Mouse (Mus musculus) embryonic facial prominence, embryonic 12.5 days (tissue): ENCODE data around the gene Ctbp2. TPM values are rescaled to one million over a fixed set of nuclear protein-coding genes. Genes with fewer than 3 reads are reported as not detected.

Experiments
- ATAC-seq: fragments of 200-750 bp; cut with Nextera tagmentation; 2 replicates; pipeline ENCODE4 v1.8.0; 2017; ENCODE audit not compliant: insufficient number of reproducible peaks, insufficient read depth, low FRiP score, low TSS enrichment
- H3K27ac ChIP-seq: fragments of 300-500 bp; sonication (generic); 2 replicates; pipeline ENCODE4 v1.5.1; 2016; ENCODE audit warnings: mild to moderate bottlenecking
- H3K27me3 ChIP-seq: fragments of 300-500 bp; sonication (generic); 2 replicates; pipeline ENCODE4 v1.6.1; 2016; ENCODE audit warnings: mild to moderate bottlenecking, moderate library complexity
- H3K36me3 ChIP-seq: fragments of 300-500 bp; sonication (generic); 2 replicates; pipeline ENCODE4 v1.6.1; 2016; ENCODE audit warnings: mild to moderate bottlenecking
- H3K4me1 ChIP-seq: fragments of 300-500 bp; sonication (generic); 2 replicates; pipeline ENCODE4 v1.6.1; 2016
- H3K4me2 ChIP-seq: fragments of 300-500 bp; sonication (generic); replicated peaks from 2 replicates; pipeline ENCODE4 v1.6.1; 2016; ENCODE audit warnings: mild to moderate bottlenecking, moderate library complexity
- H3K4me3 ChIP-seq: fragments of 300-500 bp; sonication (generic); 2 replicates; pipeline ENCODE4 v1.5.1; 2016; ENCODE audit warnings: mild to moderate bottlenecking
- H3K9ac ChIP-seq: fragments of 300-500 bp; sonication (generic); 2 replicates; pipeline ENCODE4 v1.6.1; 2016; ENCODE audit warnings: mild to moderate bottlenecking, moderate library complexity
- H3K9me3 ChIP-seq: fragments of 300-500 bp; sonication (generic); 2 replicates; pipeline ENCODE4 v1.6.1; 2016; ENCODE audit warnings: mild to moderate bottlenecking, moderate library complexity
- WGBS: fragments of 180-500 bp; shearing (Covaris S2); methylation state at CpG from one replicate; pipeline ENCODE4 v1.1.7; 2016; 5-methylcytosine and 5-hydroxymethylcytosine counted together
- polyA plus RNA-seq: library from polyadenylated mRNA; unstranded; fragments of >200 nt; fragmentation: Nextera tagmentation; extraction: Ambion mirVana; gene quantifications from 2 replicates; pipeline ENCODE4 v1.2.1, GENCODE M21; 2016

The Ctbp2 gene
- polyA plus RNA-seq: 101 and 114 TPM in 2 replicates

DNA sequence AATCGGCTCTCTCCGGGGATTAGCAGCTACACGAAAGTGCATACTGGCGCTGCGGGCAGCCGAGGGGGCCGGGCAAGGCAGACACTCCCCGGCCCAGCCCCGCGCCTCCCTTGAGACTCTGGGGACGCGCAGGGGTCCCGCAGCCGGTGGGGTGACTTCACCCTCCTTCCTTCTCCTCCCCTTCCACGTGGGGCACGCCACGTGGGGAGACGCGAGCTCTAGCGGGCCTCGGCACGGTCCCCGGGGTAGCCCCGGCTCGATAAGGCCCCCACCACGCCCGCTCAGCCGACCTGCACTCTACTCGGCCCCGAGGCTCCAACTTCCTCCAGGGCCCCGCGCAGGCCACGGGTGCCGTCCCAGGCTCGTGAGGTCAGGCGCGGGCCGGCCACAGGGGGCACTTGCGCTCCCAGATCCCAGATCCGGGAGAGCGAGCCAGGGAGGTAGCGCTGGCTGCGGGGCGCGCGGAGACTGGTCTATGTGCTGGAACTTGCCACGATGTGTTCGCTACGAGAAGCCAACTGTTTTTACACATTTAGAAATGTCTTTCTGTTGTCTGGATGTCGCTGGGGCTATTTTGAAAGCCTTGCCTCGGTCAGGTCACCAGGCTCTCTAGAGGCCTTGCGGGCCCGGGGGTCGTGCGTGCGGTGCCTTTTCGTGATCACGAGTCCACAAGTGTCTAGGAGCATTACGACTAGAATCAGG lies at the start of gene Ctbp2:
Ctbp2 (minus strand) TSS at position 356 of the 702 bp plus-strand sequence.
- under 1% methylated on average over 59 of the region's 59 CpGs for WGBS
- peak; percentile 83 for ATAC-seq

DNA sequence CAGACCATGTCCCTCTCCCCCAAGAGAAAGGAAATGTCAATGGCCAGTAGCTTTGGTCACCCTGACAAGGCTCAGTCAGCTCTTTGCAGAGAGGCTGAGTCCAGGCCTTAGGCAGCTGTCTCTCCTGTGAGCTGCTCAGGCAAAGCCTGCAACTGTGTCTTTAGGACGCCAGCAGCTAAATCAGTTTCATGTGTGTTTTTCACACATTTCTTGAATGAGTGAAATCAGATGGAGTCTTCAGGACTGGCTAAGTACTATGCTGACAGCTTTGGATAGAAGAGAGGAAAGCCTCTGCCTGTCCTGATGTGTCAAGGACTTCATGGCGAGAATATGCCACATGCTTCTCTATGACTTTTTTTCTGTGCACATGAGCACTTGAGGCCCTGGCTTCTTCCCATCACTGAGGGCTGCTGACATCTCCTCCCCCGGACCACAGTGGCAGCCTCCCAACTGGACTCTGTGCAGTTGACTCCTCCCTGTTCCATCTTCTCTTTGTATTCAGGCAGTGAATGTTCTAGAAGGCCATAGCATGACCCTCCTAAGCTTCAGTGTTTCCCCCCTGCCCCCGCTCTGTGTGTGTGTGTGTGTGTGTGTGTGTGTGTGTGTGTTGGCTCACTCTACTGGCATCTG lies 47.4 kb upstream of the Ctbp2 start:
- Histone ChIP-seq H3K4me1 (peaks cover 3% of the 10 kb centered on the region; the same call in 1 of the 2 replicates), H3K4me3 (no peak overlapping the region), H3K4me2 (no peak overlapping the region), H3K27me3 (no peaks in the 10 kb centered on the region), H3K9ac (no peak overlapping the region), H3K27ac (no peak overlapping the region), H3K9me3 (no peaks in the 10 kb centered on the region), H3K36me3 (no peaks in the 10 kb centered on the region)
- ATAC-seq: no peak
- 75% methylated on average over 4 of the region's 4 CpGs for WGBS

More for the DNA sequence above, at the start of gene Ctbp2:
- Histone ChIP-seq H3K4me1 (peaks cover 21% of the 10 kb centered on the region), H3K9me3 (no peaks in the 10 kb centered on the region), H3K4me3 (peak within 1 kb of the TSS; percentile 86), H3K27ac (peak within 1 kb of the TSS; percentile 99), H3K27me3 (0 out of 2 replicates have a peak, but pooled peaks cover 3% of the 10 kb centered on the region), H3K36me3 (no peaks in the 10 kb centered on the region), H3K9ac (peak within 1 kb of the TSS; percentile 99), H3K4me2 (peak within 1 kb of the TSS; percentile 89)

DNA sequence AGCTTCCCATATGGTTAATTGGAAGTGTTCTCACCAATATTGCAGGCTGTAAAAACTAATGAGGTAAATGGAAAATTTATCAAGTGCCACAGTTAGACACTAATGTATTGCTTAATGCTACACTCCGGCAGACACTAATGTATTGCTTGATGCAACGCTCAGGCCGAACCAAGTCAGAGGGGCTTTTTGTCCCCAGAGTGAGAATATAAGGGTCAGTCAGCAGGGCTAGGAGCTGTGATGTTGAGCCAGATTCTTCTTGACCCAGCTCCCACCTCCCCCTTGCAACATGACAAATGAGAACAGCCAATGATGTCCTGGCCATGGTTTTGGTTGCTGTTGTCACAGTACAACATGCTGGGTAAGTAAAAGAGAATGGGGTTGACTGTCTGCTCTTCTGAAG lies 44.8 kb upstream of the Ctbp2 start:
- no peaks in the 10 kb centered on the region for H3K9me3 ChIP-seq
- no peak overlapping the region for H3K4me2 ChIP-seq
- 90% methylated on average over 3 of the region's 3 CpGs for WGBS
- H3K4me3 ChIP-seq: no peak overlapping the region
- no peak overlapping the region for H3K9ac ChIP-seq
- H3K27ac ChIP-seq: no peak overlapping the region
- no peaks in the 10 kb centered on the region for H3K36me3 ChIP-seq
- ATAC-seq: no peak
- H3K4me1 ChIP-seq: peaks cover 5% of the 10 kb centered on the region; the same call in 1 of the 2 replicates
- no peaks in the 10 kb centered on the region for H3K27me3 ChIP-seq

DNA sequence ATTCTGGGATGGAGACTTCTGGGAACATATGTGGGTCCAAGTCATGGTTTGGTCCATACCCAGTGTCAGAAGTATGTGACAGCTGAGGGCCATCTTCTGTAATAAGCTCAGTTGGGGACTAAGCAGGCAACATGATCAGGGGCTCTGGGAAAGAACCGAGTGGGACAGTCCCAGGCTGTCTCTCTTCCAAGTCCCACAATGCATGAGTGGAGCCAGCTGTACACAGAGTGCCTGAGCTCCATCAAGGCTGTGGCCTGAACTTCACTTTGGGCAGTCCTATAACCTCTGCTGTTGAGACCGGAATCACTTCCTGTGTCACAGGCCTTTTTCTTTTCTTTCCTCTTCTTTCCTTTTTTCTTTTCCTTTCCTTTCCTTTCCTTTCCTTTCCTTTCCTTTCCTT lies 43.7 kb upstream of the Ctbp2 start:
- Histone ChIP-seq H3K9ac (no peak overlapping the region), H3K4me1 (peaks cover 7% of the 10 kb centered on the region; the same call in 1 of the 2 replicates), H3K27ac (no peak overlapping the region), H3K9me3 (no peaks in the 10 kb centered on the region), H3K36me3 (no peaks in the 10 kb centered on the region), H3K4me2 (no peak overlapping the region), H3K27me3 (no peaks in the 10 kb centered on the region), H3K4me3 (no peak overlapping the region)
- no peak for ATAC-seq
- WGBS: 88% methylated on average over 2 of the region's 2 CpGs

DNA sequence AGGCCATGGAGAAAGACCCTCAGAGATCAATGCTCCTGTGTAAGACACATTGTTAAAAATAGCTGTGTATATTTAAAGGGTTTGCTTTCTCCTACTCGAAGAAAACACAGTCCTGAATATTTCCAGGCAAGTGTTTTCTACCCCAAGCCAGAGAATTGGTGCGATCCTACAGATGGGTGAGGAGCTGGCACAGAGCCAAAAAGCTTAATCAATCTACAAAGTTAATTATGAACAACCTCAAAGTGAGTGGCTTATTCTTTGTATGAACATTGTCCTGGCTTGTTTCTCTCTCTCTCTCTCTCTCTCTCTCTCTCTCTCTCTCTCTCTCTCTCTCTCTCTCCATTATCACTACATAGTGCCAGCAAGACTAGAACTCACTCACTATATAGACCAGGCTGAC lies 40.6 kb upstream of the Ctbp2 start:
- Histone ChIP-seq H3K4me2 (no peak overlapping the region), H3K27ac (no peak overlapping the region), H3K36me3 (no peaks in the 10 kb centered on the region), H3K4me3 (no peak overlapping the region), H3K27me3 (no peaks in the 10 kb centered on the region), H3K9ac (no peak overlapping the region), H3K4me1 (peaks cover 10% of the 10 kb centered on the region; the same call in 1 of the 2 replicates), H3K9me3 (no peaks in the 10 kb centered on the region)
- 58% methylated on average over 2 of the region's 2 CpGs for WGBS
- ATAC-seq: no peak

DNA sequence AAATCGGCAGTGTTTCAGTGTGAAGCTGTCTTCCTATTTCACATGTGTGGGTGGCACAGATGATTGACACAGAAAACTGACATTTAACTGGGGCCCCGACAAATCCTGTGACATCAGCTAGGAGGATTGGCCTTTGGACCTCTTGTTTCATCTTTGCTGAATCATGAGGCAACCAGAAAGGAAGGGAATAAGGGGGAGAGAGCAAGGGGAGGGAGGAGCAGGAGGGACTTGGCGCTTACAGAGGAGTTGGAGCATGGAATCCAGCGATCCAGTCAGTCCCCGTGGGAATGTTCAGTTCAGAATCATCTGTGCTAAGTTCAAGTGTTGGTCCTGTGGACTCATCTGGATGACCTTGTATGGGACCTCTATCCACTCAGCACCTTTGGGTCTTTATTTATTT lies 38.9 kb upstream of the Ctbp2 start:
- no peaks in the 10 kb centered on the region for H3K36me3 ChIP-seq
- H3K4me3 ChIP-seq: no peak overlapping the region
- no peak overlapping the region for H3K4me2 ChIP-seq
- ATAC-seq: no peak
- H3K9ac ChIP-seq: no peak overlapping the region
- no peaks in the 10 kb centered on the region for H3K9me3 ChIP-seq
- H3K4me1 ChIP-seq: peaks cover 10% of the 10 kb centered on the region; the same call in 1 of the 2 replicates
- WGBS: 59% methylated on average over 5 of the region's 5 CpGs
- no peaks in the 10 kb centered on the region for H3K27me3 ChIP-seq
- no peak overlapping the region for H3K27ac ChIP-seq

DNA sequence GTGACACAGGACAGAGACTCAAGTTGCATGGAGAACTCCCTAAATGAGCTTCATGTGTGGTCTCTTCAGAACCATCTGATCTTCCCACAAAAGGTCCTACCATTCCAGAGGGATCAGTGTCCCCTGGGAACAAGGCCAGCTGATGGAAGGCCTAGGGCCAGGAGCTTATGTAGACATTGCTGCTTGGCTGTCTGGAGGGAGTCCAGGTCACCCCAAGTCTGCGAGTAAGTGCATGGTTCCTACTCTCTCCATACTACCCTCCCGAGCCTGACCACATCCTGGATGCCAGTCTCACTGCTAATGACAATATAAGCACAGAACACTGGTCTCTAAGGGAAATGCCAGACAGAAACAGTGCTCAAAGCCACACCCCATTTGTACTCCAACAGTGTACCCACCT lies 38.0 kb upstream of the Ctbp2 start:
- WGBS: 67% methylated on average over 2 of the region's 2 CpGs

DNA sequence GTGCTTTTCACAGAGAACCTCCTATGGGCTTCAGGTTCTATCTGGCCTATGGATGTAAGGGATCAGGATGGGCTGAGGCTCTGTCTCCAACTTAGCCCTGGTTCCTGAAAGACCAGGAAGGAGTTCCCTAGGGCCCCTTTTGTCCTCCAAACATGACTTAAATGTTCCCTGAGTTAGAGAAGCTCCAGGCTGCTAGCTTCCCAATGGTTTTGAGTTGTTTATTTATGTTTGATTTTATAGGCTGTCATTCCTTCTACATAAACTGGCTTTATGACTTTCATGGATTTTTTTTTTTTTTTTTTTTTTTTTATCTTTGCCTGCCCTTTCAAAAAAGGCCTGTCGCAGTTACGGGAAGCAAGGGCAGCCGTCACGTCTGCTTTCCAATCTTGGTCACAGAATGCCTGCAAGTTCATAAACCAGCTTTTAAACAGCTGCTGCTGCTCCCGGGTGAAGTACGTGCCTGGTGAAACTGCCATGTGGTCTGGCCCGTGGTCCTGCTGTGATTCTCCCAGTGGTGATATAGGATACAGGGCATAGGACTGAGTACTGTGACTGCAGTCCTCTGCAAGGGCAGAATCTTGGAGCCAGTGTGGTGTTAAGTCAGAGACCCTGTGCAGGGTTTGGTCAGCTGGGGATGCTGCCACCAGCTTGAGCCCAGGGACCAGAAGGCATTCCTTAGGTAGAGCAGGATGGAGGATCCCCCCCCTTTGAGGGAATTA lies 37.4 kb upstream of the Ctbp2 start:
- ATAC-seq: 0 out of 2 replicates have a peak, but pooled peaks have one; percentile 60
- no peak overlapping the region for H3K27ac ChIP-seq

More for the DNA sequence above, 38.0 kb upstream of the Ctbp2 start:
- H3K4me2 ChIP-seq: no peak overlapping the region
- no peak for ATAC-seq
- H3K4me1 ChIP-seq: peaks cover 10% of the 10 kb centered on the region; the same call in 1 of the 2 replicates
- no peaks in the 10 kb centered on the region for H3K27me3 ChIP-seq
- no peaks in the 10 kb centered on the region for H3K9me3 ChIP-seq
- no peak overlapping the region for H3K4me3 ChIP-seq
- no peak overlapping the region for H3K9ac ChIP-seq
- no peak overlapping the region for H3K27ac ChIP-seq
- no peaks in the 10 kb centered on the region for H3K36me3 ChIP-seq

DNA sequence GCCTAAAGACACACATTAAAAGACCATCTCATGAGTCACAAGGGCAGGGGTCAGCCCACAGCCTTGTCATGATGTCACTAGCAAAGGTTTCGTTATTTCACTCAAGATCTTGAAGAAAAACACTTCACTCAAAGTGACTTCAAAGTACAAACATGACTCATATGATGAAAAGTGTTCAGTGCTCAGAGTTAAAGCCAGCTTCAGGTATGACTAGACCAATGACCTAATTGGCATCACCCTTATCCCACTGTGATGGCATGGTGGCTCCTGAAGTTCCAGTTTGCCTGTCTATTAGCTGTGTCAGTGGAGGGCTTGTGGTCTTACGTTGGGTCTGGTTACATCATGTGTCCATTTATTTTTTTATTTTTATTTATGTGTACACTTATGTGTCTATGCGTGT lies 35.4 kb upstream of the Ctbp2 start:
- H3K9ac ChIP-seq: no peak overlapping the region
- no peak overlapping the region for H3K27ac ChIP-seq
- no peaks in the 10 kb centered on the region for H3K36me3 ChIP-seq
- no peak overlapping the region for H3K4me3 ChIP-seq
- H3K9me3 ChIP-seq: no peaks in the 10 kb centered on the region
- no peak for ATAC-seq
- no peaks in the 10 kb centered on the region for H3K27me3 ChIP-seq
- H3K4me2 ChIP-seq: no peak overlapping the region
- 90% methylated on average over 3 of the region's 3 CpGs for WGBS
- peaks cover 8% of the 10 kb centered on the region; the same call in 1 of the 2 replicates for H3K4me1 ChIP-seq

More for the DNA sequence above, 37.4 kb upstream of the Ctbp2 start:
- H3K36me3 ChIP-seq: no peaks in the 10 kb centered on the region
- no peak overlapping the region for H3K4me3 ChIP-seq
- H3K9ac ChIP-seq: no peak overlapping the region
- no peaks in the 10 kb centered on the region for H3K9me3 ChIP-seq
- peaks cover 10% of the 10 kb centered on the region; the same call in 1 of the 2 replicates for H3K4me1 ChIP-seq
- WGBS: 47% methylated on average over 7 of the region's 7 CpGs
- H3K27me3 ChIP-seq: no peaks in the 10 kb centered on the region
- no peak overlapping the region for H3K4me2 ChIP-seq

DNA sequence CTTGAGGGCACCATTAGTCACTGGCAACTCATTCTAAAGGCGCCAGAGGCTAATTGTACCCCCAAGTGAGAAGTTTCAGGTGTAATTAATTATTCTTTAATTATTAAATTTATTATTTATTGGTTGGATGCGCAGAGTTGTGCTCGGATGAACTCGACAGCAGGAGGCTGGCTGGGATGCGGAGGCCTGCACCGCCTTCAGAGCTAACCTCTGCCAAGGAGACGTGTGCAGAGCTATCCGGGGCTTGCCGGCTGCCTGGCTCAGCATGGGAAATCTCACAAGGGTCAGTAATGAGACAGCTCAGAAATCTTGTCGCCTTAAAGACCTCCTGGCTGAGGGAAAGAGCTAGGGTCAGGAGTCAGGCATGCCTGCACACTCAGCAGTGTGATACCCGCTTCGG lies 31.5 kb upstream of the Ctbp2 start:
- Histone ChIP-seq H3K27ac (no peak overlapping the region), H3K36me3 (no peaks in the 10 kb centered on the region), H3K27me3 (no peaks in the 10 kb centered on the region), H3K4me3 (no peak overlapping the region), H3K9me3 (no peaks in the 10 kb centered on the region), H3K9ac (no peak overlapping the region), H3K4me2 (no peak overlapping the region), H3K4me1 (no peaks in the 10 kb centered on the region)
- ATAC-seq: no peak
- 79% methylated on average over 12 of the region's 12 CpGs for WGBS

DNA sequence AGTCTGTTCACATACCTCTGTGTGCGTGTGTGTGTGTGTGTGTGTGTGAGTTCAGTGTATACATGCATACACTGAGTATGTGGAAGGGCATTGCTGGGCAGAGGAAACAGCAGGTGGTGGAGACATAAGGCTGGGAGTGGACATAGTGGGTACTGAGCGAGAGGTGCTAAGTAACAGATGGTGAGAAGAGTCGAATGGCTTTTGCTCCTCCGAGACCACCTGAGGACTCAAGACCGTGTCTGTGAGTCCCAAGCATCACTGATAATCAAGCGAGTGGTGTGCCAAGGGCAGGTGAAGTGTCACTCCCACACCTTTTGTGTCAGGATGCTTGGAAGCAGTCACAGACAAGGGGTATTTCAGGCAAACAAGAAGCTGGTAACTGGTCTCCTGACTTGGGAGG lies 30.7 kb upstream of the Ctbp2 start:
- no peaks in the 10 kb centered on the region for H3K4me1 ChIP-seq
- 76% methylated on average over 6 of the region's 6 CpGs for WGBS
- no peak overlapping the region for H3K9ac ChIP-seq
- H3K4me2 ChIP-seq: no peak overlapping the region
- no peak overlapping the region for H3K27ac ChIP-seq
- no peaks in the 10 kb centered on the region for H3K27me3 ChIP-seq
- H3K9me3 ChIP-seq: no peaks in the 10 kb centered on the region
- H3K4me3 ChIP-seq: no peak overlapping the region
- no peak for ATAC-seq
- no peaks in the 10 kb centered on the region for H3K36me3 ChIP-seq
